Mouse (Mus musculus) frontal cortex, postnatal 25 days (tissue): ENCODE data around the gene Hs6st1.

ENCODE experiments used
- DNase-seq, 2 experiments: peaks; one replicate each; pipeline ENCODE4 v3.0.0; 2022; ENCODE audit warnings: low spot score in 2 of 2

The Hs6st1 gene

GRCm38 (mm10) chr1:36064861-36065760, 3.1 kb upstream of the Hs6st1 start:
- DNase-seq, result peak; percentile 86 to 89

GRCm38 (mm10) chr1:36065761-36066150, 2.4 kb upstream of the Hs6st1 start:
- DNase-seq, result no peak

GRCm38 (mm10) chr1:36066216-36066980, 1.8 kb upstream of the Hs6st1 start:
- DNase-seq, result no peak

- DNase-seq, result no peak
These were observed 999 bp upstream of the Hs6st1 start for GRCm38 (mm10) chr1:36067201-36067600.

DNA sequence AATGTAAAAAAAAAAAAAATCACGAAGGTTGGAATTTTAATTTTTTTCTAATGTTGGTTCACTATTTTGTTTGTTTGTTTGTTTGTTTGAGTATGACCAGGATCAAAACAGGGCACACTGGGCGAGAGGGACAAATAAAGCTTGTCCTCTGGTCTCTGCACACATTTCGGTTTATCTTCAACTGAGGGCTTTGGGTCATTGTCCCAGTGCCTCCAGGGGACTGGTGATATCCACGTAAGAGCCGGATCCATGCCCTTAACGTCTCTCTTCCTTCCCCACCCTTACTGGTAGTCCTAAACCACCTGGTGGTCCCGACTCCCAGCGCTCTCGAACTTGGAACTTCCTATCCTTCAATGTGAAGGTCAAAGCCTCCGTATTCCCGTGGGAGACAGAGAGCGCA, 589 bp upstream of the Hs6st1 start:
- DNase-seq, result no peak

DNA sequence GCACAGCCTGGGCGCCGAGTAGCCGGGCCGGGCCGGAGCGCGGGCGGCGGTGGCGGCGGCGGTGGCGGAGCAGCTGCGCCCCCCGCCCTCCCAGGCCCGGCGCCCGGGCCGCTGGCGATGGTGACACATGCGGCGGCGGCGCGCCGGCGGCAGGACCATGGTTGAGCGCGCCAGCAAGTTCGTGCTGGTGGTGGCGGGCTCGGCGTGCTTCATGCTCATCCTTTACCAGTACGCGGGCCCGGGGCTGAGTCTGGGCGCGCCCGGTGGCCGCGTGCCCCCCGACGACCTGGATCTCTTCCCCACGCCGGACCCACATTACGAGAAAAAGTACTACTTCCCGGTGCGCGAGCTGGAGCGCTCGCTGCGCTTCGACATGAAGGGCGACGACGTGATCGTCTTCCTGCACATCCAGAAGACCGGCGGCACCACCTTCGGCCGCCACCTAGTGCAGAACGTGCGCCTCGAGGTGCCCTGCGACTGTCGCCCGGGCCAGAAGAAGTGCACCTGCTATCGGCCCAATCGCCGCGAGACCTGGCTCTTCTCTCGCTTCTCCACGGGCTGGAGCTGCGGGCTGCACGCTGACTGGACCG, 426 bp downstream of the Hs6st1 start:
- DNase-seq, result peak; percentile 39 to 47

GRCm38 (mm10) chr1:36069291-36069771, 1.1 kb downstream of the Hs6st1 start:
- DNase-seq, result no peak

DNA sequence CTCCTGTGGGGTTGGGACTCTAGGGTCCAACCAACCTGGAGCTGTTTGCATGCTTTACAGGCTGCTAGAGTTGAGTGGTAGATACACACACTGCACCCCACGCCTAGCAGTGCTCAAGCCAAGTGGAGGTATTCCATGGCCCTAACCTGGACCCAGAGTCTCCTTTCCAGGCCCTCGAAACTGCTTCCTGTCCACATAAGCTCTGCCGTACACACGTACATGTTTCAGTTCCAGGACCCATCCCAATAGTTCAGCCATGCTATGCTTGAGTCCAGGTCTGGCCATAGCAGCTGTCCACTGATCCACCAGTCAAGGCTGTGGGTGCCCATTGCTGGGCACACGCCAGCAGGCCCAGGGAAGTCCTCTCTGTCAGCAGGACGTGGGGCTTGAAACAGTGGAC, 2.0 kb downstream of the Hs6st1 start:
- DNase-seq, result no peak

- no peak for DNase-seq
These were observed 2.5 kb downstream of the Hs6st1 start for GRCm38 (mm10) chr1:36070740-36071139.

DNA sequence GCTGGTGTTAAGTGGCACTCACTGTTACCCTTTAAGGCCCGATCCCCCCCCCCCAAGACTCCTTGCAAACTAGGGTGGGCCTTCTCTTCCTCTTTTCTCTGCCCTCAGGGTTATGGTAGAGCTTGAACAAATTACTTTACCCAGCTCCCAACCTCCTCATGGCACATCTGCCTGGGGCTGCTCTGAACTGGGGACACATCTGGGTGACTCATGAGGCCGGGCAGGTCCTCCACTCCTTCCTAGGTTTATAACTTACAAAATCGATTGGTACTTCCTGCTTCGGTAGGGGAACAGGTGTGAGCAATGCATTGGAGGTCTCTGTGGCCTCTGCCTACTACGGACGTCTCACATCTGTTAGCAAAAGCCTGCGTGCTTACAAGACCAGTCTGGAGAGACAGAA, 3.0 kb downstream of the Hs6st1 start:
- DNase-seq, result no peak

GRCm38 (mm10) chr1:36071611-36072010, 3.4 kb downstream of the Hs6st1 start:
- no peak for DNase-seq

- DNase-seq, result no peak
These were observed 4.7 kb downstream of the Hs6st1 start for GRCm38 (mm10) chr1:36072588-36073556.

DNA sequence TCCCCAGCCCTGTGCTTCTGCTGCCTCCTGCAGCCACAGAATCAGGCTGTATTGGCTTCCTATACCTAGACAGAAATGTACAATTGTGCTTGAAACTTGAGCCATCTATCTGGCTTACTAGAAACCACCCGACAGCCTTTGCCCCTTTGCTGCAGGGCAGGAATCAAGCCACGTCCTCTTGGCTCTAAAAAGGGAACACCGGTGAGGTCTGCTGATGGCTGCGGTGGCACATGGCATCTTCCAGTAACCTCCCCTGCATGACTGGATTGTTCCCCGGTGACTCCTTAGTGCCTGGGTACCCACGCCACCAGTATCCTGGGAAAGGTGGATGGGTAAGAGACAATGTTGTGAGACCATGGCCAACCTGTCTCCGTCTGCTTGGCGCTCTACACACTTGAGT, 5.4 kb downstream of the Hs6st1 start:
- no peak for DNase-seq

DNA sequence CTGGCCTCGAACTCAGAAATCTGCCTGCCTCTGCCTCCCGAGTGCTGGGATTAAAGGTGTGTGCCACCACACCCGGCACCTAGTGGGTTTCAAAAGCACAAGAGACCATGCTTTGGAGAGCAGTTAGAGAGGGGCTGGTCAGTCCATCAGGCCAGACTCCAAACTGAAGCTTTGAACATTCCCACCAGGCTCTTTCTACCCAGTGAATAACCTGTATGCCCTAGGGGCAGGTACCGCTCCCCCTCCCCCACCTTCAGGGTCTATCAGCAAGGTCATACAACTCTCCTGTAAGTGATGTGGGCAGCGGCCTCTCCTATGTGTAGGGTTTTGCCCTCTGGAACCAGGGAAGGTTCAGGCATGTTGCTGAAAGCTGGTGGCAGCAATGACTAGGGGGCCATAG, 6.0 kb downstream of the Hs6st1 start:
- DNase-seq, result no peak

DNA sequence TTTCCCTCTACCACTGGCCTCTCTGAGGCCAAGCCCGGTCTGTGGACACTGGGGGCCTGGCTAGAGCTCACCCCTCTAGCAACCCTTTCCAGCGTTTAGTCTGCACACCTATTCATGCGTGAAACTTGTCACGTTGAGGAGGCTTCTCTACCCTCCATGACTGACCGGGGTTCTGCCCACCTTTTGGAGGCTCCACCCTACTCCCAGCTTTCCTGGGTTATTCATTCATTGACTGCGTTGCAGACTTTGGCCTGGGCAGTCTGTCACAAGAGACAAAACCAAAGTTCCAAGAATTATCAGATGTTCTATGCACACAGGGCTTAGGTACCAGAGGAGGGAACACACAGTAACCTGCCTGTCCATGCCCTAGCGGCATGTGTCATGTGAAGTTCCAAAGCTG, 6.8 kb downstream of the Hs6st1 start:
- no peak for DNase-seq

DNA sequence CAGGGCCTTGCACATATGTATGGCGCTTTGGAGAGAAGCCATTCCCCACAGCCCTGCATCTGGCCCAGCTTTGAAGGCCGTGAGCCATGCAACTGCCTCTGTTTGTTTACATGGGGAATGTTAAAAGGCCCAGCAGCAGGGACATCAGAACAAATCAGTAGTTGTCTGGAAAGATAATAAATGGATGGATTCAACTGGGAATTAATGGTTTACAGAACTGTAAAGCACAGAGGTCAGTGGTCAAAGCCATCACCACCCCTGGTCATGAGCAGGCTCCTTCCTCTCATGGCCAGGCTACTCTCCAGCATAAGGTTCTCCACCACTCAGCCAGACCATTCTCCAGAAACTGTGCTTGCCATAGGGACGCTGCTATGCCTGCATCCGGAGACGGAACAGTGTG, 7.5 kb downstream of the Hs6st1 start:
- DNase-seq, result no peak

DNA sequence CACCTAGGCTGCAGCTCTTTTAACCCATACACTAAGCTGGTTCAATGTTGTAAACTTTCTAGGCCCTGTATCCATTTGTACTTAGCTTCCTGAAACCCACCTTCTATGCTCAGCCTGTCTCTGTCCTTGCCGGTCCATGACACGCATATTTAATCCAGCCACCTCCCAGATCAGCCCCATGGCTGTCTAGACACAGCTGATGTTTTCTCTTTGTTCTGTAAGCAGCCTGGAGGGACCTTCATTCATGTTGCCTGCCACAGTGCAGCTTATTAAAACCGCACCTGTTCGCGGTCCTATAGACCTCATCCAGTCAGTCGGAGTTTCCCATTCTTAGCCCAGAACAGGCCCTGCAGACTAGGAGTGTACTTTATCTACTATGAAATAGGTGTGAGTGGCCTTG, 8.9 kb downstream of the Hs6st1 start:
- DNase-seq, result no peak

DNA sequence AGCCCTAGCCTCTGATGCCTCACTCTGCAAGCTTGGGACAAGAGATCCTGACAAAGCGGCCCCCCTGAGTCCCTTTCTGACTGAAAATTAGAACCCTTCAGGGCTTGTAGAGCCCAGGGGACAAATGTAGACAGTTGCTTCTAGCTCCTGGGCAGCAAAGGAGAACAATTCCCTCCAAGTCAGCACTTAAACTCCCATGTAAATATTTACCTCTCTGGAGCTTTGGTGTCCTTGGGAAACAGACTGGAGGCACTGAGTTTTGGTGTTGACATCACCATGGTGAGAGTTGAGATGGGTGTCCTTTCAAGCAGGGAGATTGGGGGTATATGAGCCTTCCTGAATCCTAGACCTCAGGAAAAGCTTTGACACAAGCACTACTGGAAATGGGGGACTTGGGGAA, 10.1 kb downstream of the Hs6st1 start:
- DNase-seq, result no peak

DNA sequence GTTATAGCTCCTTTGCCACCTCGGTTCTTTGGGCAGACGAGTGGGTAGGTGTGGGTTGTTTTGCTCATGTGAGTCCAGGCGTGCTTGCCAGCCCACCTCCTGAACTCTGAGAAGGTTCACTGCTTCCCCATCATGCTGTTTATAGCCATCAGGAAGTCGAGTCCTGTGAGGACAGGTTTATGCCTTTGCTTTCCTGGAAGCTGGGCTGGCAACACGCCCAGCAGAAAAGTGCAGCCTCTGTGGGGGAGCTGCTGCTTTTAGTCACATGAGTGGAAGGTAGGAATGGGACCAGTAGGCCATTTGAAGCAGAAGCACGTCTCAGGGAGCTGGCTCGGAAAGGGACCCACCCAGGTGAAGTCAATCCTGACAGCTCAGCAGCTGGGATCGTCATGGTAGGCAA, 11.5 kb downstream of the Hs6st1 start:
- no peak for DNase-seq

- DNase-seq, result no peak
These were observed 12.8 kb downstream of the Hs6st1 start for GRCm38 (mm10) chr1:36080974-36081373.

- DNase-seq, result no peak
These were observed 14.0 kb downstream of the Hs6st1 start for GRCm38 (mm10) chr1:36082184-36082583.
